Mouse (Mus musculus): ENCODE results near the gene Hopx.

Hopx gene

DNA sequence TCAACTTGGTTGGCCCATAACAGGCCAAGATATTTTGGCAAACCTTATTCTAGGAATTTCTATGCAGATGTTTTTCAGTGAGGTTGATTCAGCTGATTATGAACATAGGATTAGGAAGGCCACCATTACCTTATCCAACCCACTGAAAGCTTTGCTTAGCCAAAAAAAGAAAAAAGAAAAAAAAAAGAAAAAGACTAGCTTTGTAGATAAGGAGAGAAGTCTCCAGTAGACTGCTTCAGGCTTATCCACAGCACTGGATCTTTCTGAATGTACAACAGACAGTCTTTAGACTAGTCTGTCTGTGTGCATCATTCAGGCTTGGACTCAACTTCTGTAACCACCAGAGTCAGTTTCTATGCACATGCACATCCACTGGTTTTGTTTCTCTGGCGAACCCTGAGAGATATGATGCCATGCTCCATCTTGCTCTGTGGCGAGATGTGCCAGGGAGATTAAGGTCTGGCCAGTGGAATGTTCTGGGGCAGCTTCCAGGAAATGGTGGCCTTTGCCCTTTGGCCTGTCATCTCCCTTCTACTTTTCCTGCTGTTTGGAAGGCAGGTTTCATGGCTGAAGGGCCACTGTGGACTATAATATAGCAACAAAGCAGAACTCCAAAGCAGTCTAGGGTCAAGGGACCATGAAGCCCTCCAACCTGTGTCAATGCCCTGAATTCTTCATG, 17.7 kb upstream of the Hopx start:
- no peak for DNase-seq (ENCODE audit: low read depth, low spot score)

DNA sequence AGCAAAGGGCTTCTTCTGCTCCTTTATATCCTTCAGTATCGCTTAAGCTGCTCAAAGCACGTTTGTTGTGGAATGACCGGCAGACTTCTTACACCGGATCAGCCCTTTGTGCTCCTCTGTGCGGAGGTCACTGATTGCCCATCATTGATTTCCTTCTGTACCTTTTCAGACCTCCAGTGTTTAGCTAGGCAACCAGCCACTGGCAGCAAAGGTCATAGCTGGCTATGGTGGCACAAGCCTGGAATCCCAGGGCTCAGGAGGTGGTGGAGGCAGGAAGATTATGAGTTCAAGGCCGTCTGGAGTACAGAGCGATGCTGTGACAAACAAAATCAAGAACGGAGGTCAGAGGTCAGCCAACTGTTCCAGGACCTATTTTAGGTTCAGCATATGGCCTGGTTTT, 17.0 kb upstream of the Hopx start:
- DNase-seq (ENCODE audit: low read depth, low spot score): no peak

DNA sequence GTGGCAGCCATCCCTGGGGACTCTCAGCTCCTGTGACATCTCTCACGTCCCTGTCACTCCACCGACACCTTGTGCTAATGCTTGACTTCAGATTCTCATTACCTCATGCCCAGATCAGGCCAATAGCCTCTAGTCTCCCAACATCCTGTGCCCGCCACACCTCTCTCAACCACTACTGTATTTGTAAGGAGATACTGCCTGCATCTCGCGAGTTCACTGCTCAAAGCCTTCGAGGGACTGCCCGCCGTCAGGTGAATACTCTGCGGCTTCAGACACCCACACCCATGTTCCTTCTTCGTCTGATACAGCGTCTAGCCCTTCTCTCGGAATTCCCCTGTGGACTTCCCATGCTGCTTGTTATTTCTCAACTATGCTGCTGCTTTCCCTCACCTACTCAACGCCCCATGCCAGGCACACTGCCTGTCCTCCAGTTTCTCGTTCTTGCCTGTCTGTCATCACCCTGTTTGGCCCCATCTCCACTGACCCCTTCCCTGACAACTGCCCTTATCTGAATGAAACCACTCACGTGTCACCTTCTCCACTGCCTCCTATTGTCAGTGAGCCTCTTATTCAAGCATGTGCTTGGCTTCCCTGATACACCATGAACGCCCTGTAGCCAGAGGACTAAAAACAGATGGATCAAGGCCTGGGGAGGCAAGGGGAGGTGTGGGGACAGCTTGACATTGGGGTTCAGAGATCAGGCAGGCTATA, 15.5 kb upstream of the Hopx start:
- DNase-seq (ENCODE audit: low read depth, low spot score): no peak

DNA sequence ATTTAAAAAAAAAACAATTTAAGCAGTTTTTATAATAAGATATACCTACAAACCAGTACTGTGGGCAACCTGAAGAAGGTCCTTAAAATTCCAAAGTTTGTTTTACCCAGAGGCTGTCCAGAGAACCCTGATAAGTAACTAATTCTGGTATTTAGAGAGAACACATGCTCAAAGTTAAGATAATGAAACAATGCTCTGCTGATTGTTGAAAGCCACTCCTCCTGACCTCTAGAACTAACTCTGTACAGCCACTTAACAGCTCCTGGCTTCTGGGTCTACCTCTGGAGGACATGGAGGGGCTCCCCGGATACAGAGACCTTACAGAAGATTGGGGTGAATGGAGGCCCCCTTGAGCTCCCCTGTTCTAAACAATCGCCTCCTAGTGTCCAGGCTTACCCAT, 15.0 kb upstream of the Hopx start:
- no peak for DNase-seq (ENCODE audit: low read depth, low spot score)

DNA sequence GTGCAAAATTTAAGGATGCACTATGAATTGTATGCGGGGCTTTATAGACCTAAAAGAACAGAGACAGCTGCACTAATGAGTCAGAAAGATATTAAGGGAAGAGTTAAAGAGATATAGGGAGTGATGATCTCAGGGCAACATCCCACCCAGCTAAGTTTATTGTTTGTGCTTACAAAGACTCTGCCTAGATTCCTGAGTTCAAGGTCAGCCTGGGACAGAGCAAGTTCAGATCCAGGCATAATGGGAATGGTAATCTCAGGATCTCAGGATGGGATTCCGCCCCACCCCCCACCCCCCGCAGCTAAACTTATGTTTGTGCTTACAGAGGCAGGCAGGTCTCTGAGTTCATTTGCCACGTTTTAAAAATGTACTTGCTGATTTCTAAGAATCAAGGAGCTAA, 13.9 kb upstream of the Hopx start:
- peak; percentile 63 for DNase-seq (ENCODE audit: low read depth, low spot score)

DNA sequence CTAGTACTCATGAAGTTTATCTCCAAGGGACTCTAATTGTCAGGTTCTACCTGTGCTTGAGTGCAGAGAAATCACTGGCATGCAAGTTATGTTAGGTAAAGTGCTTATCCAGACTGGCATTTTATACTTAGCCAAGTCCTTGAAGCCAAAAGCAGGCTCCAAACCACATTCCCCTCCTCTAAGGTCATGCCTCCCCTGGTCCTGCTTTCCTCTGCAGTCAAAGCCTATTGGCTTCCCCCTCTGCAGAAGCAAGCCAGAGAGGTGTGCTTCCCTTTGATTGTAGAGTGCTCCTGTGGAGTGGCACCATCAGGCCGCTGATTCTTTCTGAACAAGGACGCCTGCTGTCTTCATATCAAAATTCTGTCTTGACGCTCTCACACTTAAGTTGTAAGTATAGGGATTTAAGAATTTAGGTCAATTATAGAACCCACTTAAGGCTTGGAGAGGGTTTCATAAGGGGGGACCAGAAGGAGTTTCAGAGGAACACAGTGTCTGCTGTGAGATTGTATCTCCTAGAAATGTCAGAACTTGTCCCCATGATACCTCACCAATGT, 11.6 kb upstream of the Hopx start:
- DNase-seq (ENCODE audit: low read depth, low spot score): no peak

DNA sequence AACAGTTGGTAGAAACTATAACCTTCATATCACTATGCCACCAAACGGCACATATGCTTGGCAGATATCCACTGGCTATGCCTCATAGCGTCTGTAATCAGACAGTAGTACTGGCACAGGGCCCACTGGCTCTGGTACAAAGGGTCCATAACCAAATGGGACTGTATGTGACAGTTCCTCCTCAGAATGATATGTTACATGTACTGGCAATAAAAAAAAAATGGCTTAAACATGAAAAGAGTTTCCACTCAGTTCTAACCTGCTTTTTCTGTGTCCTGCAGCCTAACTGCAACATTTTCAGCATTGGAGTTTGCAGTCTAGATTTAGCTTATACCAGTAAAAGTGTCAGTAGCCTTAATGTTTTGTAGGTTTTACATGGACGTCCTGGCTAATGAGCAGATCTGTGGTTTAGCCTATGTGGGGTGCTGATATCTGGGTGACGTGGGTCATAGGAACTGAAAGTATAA, 9.9 kb upstream of the Hopx start:
- no peak for DNase-seq (ENCODE audit: low read depth, low spot score)

DNA sequence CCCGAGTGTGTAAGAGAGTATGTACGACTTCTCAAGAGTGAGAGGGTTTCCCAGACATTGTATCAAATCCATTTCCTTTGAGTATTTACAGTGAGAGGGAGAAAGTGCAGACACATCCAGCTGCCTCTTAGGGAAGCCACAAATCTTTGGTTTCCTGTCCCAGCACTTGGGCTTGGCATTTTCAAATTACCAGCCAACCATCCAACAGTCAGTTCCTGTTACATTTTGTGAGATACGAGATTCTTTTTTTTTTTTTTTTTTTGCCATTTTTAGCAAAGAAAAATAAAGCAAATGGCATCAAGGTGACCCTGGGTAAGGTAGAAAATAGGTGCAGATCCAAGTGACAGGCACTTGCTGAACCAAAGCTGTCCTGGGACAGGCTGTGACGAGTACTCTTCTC, 9.2 kb upstream of the Hopx start:
- DNase-seq (ENCODE audit: low read depth, low spot score): no peak

DNA sequence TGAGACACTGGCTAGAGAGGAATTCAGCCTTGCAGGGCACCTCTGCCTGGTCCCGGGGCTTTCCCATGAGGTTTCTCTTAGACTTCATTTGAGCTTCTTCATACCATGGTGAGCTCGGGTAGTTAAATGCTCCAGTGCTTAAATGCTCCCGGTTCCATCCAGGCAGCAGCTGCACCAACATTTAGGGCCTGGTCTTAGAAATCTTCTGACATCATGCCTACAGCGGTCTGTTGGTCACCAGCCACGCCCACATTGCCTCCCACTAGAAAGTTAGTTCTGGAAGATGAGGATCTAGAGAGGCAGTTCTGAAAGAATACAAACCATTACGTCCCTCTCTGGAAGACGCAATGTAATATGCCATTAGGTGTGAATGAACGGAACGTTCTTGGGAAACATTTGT, 8.7 kb upstream of the Hopx start:
- DNase-seq (ENCODE audit: low read depth, low spot score): no peak

DNA sequence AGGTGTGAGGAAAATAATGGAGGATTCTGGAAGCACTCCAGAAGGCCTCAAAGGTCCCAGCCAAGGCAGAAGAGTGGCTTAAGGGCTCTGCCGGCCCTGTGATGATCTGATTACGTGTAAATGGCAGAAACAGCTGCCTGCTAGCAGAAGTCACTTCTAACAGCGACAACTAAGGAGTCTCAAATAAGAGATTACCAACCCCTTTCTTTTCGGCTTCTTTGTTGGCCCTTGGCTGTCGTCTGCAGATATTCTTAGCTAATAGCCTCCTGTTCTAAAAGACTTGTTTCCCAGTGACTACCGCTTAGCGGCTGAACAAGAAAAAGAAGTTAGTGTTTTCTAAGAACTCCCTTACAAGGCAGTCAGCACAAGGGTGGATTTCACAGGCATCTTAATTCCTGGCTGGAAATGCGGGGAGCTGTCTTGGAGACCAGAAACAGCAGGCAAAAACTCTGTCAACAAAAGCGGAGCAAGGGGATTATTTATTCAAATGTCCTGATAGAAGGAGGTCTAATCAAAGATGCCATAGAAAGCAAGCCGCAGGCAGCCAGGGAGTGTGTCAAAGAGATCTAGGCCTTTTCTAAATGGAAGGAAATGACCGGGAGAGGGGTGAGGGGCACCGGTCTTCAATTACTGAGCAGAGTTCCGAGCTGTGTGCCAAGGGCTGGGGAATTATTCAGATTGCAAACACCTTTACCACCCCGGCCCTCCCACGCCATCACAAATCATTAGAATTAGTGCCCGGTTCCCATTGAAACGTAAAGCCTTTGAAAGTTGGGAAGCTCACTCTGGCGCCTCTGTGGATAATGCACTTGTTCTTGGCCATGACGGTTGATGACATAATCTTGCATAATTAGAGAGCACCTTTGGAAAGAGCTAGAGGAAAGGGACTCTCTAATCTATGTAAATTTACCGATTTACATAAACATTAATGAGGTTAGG, 7.6 kb upstream of the Hopx start:
- no peak for DNase-seq (ENCODE audit: low read depth, low spot score)

DNA sequence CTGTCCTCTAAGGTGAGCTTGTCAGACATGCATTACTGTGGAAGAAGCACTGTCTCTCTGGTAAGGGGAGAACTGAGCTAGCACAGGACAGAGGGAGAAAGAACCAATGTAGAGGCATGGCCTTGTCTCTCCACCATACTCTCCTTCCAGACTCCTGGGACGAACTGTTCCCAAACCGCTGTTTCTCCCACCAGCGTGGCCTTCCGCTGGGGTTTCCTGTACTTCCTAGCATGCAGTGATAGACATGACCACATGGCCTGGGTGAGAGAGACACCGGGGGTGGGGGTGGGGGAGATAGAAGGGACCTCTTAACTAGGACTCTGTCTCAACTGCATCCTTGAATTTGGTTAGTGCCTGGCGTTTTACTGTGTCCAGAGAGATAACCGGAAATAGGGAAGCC, 5.8 kb upstream of the Hopx start:
- no peak for DNase-seq (ENCODE audit: low read depth, low spot score)

DNA sequence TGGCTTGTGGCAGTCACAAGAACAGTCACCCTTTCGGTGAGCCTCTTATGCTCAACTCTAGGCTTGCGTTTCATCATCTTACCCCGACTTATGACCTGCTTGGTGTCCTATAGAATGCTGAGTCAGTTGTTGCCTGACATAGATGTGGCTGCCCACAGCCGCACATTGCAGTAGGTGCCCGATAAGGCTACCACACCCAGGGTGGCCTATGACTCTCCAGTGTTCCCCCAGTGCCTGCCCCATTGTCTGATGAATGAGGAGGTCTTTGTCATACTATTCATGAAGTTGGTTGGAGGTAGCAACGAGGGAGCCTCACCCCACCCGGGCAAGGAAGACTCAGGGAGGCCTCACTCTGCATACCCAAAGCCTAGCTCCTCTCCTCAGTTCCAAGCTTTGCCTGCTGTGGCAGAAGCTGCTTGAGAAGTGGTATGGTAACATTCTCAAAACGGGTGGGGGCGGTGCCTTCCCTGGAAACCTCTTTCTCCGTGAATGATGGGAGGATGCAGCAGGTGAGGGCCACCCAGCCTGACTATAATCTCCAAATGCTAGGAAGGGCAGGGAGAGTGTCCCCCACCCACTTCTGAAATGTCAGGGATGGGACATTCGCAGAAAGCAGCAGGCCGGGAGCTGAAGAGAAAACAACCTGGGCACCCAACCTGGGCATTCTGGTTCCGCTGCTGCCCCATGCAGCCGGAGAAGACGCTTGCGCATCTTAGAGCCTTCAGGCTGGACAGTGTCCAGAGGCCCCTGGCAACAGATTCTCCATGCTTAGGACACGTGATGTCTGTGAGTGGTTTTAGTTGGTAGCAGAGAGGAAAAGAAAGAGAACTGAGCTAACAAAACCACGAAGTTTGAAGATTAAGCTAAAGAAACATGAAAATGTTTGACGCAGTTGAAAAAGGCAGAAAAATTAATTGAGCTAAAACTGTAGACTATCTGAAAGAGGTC, 4.8 kb upstream of the Hopx start:
- peak; percentile 58 for DNase-seq (ENCODE audit: low read depth, low spot score)

DNA sequence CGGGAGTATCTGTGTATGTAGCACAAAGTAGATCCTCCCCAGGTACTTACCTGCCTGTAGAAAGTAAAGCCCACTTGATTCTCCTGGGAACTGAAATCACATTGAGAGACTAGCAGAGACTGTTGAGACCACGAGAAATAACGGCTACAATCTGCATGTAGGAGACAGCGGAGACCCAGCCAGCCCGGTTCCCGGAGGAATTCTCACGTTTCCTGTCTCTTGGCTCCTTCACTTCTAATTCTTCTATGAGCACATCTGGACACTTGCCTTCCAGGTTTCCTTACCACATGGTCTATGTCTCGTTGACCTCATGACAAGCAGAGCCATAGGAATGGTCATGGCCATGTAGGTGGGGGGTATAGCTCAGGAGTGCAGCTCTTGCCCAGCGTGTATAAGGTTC, 811 bp upstream of the Hopx start:
- DNase-seq (ENCODE audit: low read depth, low spot score): no peak

DNA sequence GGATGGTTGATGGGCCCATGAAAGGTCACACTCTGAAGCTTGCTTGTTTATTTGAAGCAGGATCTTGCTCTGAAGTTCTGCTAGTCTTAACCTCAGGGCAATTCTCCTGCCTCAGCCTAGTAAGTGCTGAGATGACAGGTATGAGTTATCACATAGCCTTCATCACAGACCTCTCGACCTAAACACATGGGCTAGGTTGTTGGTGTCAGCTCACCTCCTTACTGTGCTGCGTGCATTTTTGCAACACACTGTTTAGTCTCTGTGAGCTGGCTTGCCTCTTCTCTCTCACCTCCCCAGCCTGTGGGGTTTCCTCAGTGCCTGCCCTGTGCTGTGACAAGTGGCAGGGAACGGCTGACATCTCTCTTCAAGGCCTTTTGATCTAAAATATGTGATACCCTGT, 1.1 kb downstream of the Hopx start:
- DNase-seq (ENCODE audit: low read depth, low spot score): no peak

DNA sequence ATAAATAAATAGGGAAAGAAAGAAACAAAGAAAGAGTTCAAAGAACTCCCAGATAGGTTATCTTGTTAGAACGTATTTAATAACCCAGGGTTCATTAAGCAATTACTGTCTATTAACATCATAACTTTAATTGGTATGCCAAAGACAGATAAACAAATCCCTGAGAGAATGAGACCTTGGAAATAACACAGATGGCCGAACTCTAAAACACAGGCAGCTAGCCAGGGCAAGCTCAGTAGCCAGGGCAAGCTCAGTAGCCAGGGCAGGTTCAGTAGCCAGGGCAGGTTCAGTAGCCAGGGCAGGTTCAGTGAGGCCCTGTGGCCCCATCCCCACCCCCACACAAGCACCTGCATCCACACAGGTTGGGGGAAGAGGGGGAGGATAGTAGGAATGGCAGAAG, 2.9 kb downstream of the Hopx start:
- no peak for DNase-seq (ENCODE audit: low read depth, low spot score)

DNA sequence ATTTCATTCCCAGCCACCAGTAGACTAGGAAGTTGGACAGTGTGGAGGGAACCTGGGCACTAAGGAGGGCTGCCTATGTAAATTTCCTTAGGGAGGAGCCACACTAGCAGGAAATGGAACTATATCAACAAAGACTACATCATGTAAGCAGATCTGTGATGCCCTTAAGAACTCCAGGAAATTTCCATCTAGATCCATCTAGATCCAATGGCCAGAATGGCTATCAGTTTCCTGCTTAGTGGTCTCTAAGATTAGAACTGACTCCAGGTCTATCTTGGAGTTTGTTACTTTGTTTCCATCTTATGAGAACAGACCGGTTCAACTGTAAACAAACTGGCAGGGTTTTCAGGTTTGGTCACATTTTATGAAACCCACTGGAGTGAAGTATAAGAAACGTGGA, 5.1 kb downstream of the Hopx start:
- DNase-seq (ENCODE audit: low read depth, low spot score): no peak

DNA sequence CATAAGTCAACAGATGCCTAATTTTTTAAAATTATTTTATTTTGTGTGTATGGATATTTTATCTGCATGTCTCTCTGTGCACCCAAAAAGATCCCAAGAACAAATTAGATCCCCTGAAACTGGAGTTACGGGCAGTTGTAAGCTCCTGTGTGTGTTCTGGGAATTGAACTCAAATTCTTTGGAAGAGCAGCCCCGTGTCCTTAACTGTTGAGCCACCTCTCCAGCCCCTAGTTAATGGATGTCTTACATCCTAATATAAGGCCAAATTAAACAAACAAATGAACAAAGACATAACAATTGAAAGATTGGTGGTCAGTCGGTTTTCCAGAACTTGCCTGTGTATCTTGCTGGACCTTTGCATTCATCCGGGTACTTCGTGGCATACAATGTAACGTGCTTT, 6.1 kb downstream of the Hopx start:
- no peak for DNase-seq (ENCODE audit: low read depth, low spot score)

DNA sequence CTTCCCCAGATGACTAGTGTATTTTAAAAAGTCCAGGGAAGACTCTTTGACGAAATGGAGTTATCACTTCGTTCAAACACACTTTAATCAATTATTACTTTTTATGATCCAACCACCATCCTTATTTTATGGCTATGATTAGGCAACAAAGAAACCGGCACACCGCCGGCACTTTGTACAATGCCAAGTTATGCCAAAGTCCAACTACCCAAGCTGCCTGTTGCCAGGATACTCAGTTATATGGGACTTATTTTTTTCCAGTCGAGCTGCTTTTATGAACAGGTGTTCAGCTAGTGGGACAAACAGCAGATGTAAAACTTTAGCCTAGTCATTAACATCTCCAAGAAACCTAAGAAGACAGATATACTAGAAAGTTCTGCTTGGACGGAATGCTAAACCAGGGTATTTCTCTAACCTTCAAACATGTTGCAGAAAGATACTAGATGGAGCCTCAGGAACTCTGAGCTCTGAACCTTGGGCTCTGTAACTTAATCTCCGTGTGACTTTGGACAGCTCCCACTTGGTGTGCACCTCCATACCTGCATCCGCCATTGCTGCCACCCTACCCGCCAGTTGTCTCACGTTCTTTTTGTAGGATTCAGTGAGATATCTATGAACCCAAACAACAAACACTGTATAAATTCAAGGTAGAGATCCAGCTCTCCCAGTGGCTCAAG, 7.6 kb downstream of the Hopx start:
- no peak for DNase-seq (ENCODE audit: low read depth, low spot score)

DNA sequence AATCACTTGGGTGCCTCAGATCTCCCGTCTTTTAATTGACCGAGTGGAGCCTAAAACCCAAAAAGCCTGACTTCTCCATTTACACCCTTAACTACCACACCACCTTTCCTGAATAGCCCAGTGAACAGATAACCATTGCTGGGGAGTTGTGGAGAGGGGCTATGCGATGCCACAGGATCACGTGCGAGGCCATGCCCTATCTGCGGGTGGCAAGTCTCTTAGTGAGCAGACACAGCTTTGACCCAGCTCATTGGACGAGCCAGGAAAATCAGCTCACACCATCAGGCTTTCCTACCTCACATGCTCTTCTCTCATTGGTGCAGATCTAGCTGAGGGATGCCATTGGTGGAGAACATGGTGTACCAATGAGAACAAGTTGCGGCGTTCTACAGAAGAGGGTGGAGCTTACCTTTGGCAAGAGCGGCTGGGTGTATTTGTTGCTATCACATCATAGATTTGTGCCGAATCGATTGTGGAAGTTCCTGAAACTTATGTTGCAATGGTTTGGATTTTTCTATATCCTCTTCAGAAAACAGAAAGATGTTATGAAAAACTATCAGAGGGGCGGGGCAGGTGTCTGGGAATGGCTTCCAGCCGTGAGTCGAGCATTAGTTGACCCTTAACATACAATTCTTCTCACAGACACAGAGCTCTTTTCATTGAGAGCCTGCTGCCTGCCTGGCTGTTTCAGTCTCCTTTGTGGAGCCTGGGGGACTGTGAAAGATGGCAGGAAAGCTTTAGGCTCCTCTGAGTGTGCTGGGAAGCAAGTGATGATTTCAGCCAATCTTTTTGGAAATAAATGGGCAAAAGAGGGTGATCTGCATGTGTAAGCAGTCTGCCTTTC, 12.2 kb downstream of the Hopx start:
- DNase-seq (ENCODE audit: low read depth, low spot score): peak; percentile 28

DNA sequence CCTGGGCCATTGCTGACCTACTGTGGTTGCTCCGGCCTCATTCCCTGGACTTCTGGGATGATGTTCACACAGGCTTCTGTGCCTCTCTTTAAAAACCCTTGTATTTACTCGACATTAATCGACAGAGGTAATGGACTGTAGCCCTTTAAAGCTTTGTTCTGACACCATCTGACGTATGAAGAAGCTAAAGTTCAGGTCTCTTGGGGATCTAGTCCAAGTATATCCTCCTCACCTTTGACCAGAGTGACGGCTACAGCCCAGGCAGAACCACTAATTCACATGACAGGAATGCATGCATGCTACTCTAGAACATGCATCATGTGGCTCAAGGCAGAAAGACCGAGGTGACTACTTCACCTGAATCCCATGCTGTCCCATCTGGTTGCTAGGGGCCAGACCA, 14.2 kb downstream of the Hopx start:
- DNase-seq (ENCODE audit: low read depth, low spot score): no peak

Measured in ES-CJ7 (cell line).